Mouse (Mus musculus) heart, postnatal 10 days (tissue): Measurements from ENCODE around the gene Art2b. TPM values are rescaled to one million over a fixed set of nuclear protein-coding genes. Genes with fewer than 3 reads are reported as not detected.
"Not testable (repeated sequence)": the region's sequence is repeated elsewhere in the genome, so short reads cannot be mapped to it uniquely, and the experiment has no call there.

Experiments used
- DNase-seq, 2 experiments: peaks; one replicate each; pipeline ENCODE4 v3.0.0; 2021
- intact Hi-C: fragments of 180-260 bp; cut with DNase I; formaldehyde crosslinking; loops from one replicate; pipeline ENCODE4 v1.15.1; 2025
- total RNA-seq, 2 experiments: library from RNA; stranded (reverse); gene quantifications; 2 replicates each; pipeline ENCODE4 v1.2.3; 2021

The Art2b gene
- total RNA-seq: not detected

- intact Hi-C loops: loop anchor here (2.0 kb wide), 1 partner anchor 25 kb away; no protein-coding TSS in a partner anchor
- DNase-seq: no peak
These were observed at the start of gene Art2b for GRCm38 (mm10) chr7:101585408-101585807. TSS of gene Art2b (minus strand) at chr7:101585600.

GRCm38 (mm10) chr7:101634513-101634912, 49.1 kb upstream of the Art2b start:
- DNase-seq: no peak
- intact Hi-C loops: no loop called here

- DNase-seq: no peak
- intact Hi-C loops: no loop called here
These were observed 48.3 kb upstream of the Art2b start for GRCm38 (mm10) chr7:101633629-101634177.

GRCm38 (mm10) chr7:101628481-101628880, 43.1 kb upstream of the Art2b start:
- intact Hi-C loops: no loop called here
- DNase-seq: no peak

- intact Hi-C loops, DNase-seq: not testable (repeated sequence)
These were observed 41.8 kb upstream of the Art2b start for GRCm38 (mm10) chr7:101627166-101627565.

GRCm38 (mm10) chr7:101624283-101624682, 38.9 kb upstream of the Art2b start:
- no peak for DNase-seq
- intact Hi-C loops: loop anchor here (5.0 kb wide), 1 partner anchor 212 kb away; the partner anchor contains the start of gene Gm45837

GRCm38 (mm10) chr7:101621861-101622260, 36.5 kb upstream of the Art2b start:
- not testable (repeated sequence) for DNase-seq
- intact Hi-C loops: loop anchor here (5.0 kb wide), 1 partner anchor 210 kb away; the partner anchor contains the start of gene Gm45837

- intact Hi-C loops: loop anchor here (5.0 kb wide), 1 partner anchor 208 kb away; the partner anchor contains the start of gene Gm45837
- peak; percentile 28 to 46 for DNase-seq
These were observed 35.0 kb upstream of the Art2b start for GRCm38 (mm10) chr7:101620373-101620772.

- intact Hi-C loops: loop anchor here (5.0 kb wide), 2 partner anchors 171 to 191 kb away; no protein-coding TSS in a partner anchor
- no peak for DNase-seq
These were observed 32.9 kb upstream of the Art2b start for GRCm38 (mm10) chr7:101618273-101618672.

- intact Hi-C loops: loop anchor here (5.0 kb wide), 2 partner anchors 170 to 190 kb away; no protein-coding TSS in a partner anchor
- no peak for DNase-seq
These were observed 32.2 kb upstream of the Art2b start for GRCm38 (mm10) chr7:101617438-101618165.

GRCm38 (mm10) chr7:101616136-101616835, 30.9 kb upstream of the Art2b start:
- intact Hi-C loops: loop anchor here (5.0 kb wide), 2 partner anchors 169 to 189 kb away; no protein-coding TSS in a partner anchor
- DNase-seq: no peak

GRCm38 (mm10) chr7:101615406-101615805, 30.0 kb upstream of the Art2b start:
- peak in 1 of 2 experiments; percentile 12 for DNase-seq
- intact Hi-C loops: loop anchor here (5.0 kb wide), 2 partner anchors 168 to 188 kb away; no protein-coding TSS in a partner anchor

- DNase-seq, intact Hi-C loops: not testable (repeated sequence)
These were observed 27.6 kb upstream of the Art2b start for GRCm38 (mm10) chr7:101612786-101613527.

GRCm38 (mm10) chr7:101607845-101608244, 22.4 kb upstream of the Art2b start:
- intact Hi-C loops: no loop called here
- no peak for DNase-seq

GRCm38 (mm10) chr7:101600406-101600805, 15.0 kb upstream of the Art2b start:
- intact Hi-C loops: no loop called here
- no peak for DNase-seq

- intact Hi-C loops: no loop called here
- DNase-seq: no peak
These were observed 13.1 kb upstream of the Art2b start for GRCm38 (mm10) chr7:101598482-101598881.

- intact Hi-C loops: no loop called here
- no peak for DNase-seq
These were observed 9.6 kb upstream of the Art2b start for GRCm38 (mm10) chr7:101594969-101595368.

- intact Hi-C loops: loop anchor here (2.0 kb wide), 1 partner anchor 23 kb away; no protein-coding TSS in a partner anchor
These were observed 1.1 kb downstream of the Art2b start for GRCm38 (mm10) chr7:101584271-101584670.

GRCm38 (mm10) chr7:101582012-101582411, 3.4 kb downstream of the Art2b start:
- DNase-seq: no peak
- intact Hi-C loops: no loop called here

More at GRCm38 (mm10) chr7:101584271-101584670, 1.1 kb downstream of the Art2b start:
- not testable (repeated sequence) for DNase-seq

GRCm38 (mm10) chr7:101580863-101581262, 4.5 kb downstream of the Art2b start:
- DNase-seq, intact Hi-C loops: not testable (repeated sequence)
